Comparison of ENCODE assay signal across 13 mouse cellular contexts in genomic region chr10:111242677-111243076, GRCm38 (mm10).
"Had no signal": no experiment of that assay in that cellular context is flagged by ENCODE, and none has a peak within 500 bp of the region (broad histone marks: within the 10 kb centered on the region; RNA-seq: fewer than 3 reads in every experiment).

No protein-coding gene starts in this region.

- H3K9me3 ChIP-seq: liver, embryonic 13.5 days; neural tube, embryonic 13.5 days had no signal

- H3K36me3 ChIP-seq: liver, embryonic 13.5 days; neural tube, embryonic 13.5 days had no signal

- H3K4me2 ChIP-seq: liver, embryonic 13.5 days; neural tube, embryonic 13.5 days had no signal

- H3K27ac ChIP-seq: liver, embryonic 13.5 days; neural tube, embryonic 13.5 days had no signal

- DNase-seq: kidney, adult 18-20 months; kidney, adult 9 months; kidney, postnatal 14 days; liver, embryonic 13.5 days; lung, adult 2 months; lung, postnatal 14 days; lung, postnatal 4 days; thymus, adult 18-20 months; thymus, postnatal 36 days had no signal

- H3K9ac ChIP-seq: liver, embryonic 13.5 days; neural tube, embryonic 13.5 days had no signal

- H3K27me3 ChIP-seq: liver, embryonic 13.5 days; neural tube, embryonic 13.5 days had no signal

- ATAC-seq: inflammation-experienced regulatory T-cells, adult 6 months; intestine, embryonic 16.5 days had no signal

- H3K4me3 ChIP-seq: liver, embryonic 13.5 days; myocyte; neural tube, embryonic 13.5 days had no signal
